Mouse (Mus musculus): ENCODE results near the gene Pcbp2.

GRCm38 (mm10) chr15:102520416-102520815 lies 50.1 kb downstream of the Pcbp2 start:
- TF ChIP-seq POLR2A (IDR thresholded peaks at IDR 0.05; ENCODE audit: insufficient read length, low read depth) (no peak), TCF12 (IDR thresholded peaks at IDR 0.05; ENCODE audit: insufficient read depth, poor library complexity, severe bottlenecking) (no peak), USF1 (IDR thresholded peaks at IDR 0.05; ENCODE audit: low read depth) (no peak)
